Mouse (Mus musculus) macrophage (primary cell): ENCODE measurements at regions not wholly inside any gene's neighbourhood (a gene's known extent, or its start where the extent isn't known, plus 50 kb on each side); places are given as distances from the start of the nearest gene placed in this dataset.

Experiments
- H3K27ac ChIP-seq: fragments of 350-480 bp; formaldehyde crosslinking; 2 replicates; pipeline ENCODE4 v1.9.0; 2021
- H3K36me3 ChIP-seq: fragments of 350-480 bp; formaldehyde crosslinking; 2 replicates; pipeline ENCODE4 v1.9.0; 2021; ENCODE audit errors: inconsistent target
- H3K4me3 ChIP-seq: fragments of 350-480 bp; formaldehyde crosslinking; 2 replicates; pipeline ENCODE4 v1.9.0; 2021; ENCODE audit errors: inconsistent target
- H3K79me2 ChIP-seq: fragments of 350-480 bp; formaldehyde crosslinking; 2 replicates; pipeline ENCODE4 v1.9.0; 2021; ENCODE audit errors: inconsistent target
- WGBS: methylation state at CpG from one replicate; pipeline ENCODE4 v1.1.7; 2026; ENCODE audit warnings: inconsistent platforms; ENCODE audit not compliant: missing documents; 5-methylcytosine and 5-hydroxymethylcytosine counted together

- H3K36me3 ChIP-seq, result no peaks in the 10 kb centered on the region
- H3K79me2 ChIP-seq, result no peaks in the 10 kb centered on the region
- 83% methylated on average over 9 of the region's 9 CpGs for WGBS
- no peak overlapping the region for H3K27ac ChIP-seq
- H3K4me3 ChIP-seq, result no peak overlapping the region
Measured at GRCm38 (mm10) chr3:140645785-140646388, 566.3 kb downstream of the Pdha2 start.

- H3K36me3 ChIP-seq, result no peaks in the 10 kb centered on the region
Measured at GRCm38 (mm10) chr3:140619885-140620284, 592.3 kb downstream of the Pdha2 start.

More at GRCm38 (mm10) chr3:140619885-140620284, 592.3 kb downstream of the Pdha2 start:
- WGBS, result 78% methylated on average over 3 of the region's 3 CpGs
- H3K79me2 ChIP-seq, result no peaks in the 10 kb centered on the region
- H3K27ac ChIP-seq, result no peak overlapping the region
- H3K4me3 ChIP-seq, result no peak overlapping the region
